Mouse (Mus musculus): ENCODE measurements at regions not wholly inside any gene's neighbourhood (a gene's known extent, or its start where the extent isn't known, plus 50 kb on each side); places are given as distances from the start of the nearest gene placed in this dataset.
"Not testable (repeated sequence)": the region's sequence is repeated elsewhere in the genome, so short reads cannot be mapped to it uniquely, and the experiment has no call there.

GRCm38 (mm10) chr12:20843661-20844320, 146.5 kb upstream of the Asap2 start:
- not testable (repeated sequence) for TF ChIP-seq RCOR1 (conservative IDR thresholded peaks at IDR 0.05; ENCODE audit: low read depth, low read length); USF1 (IDR thresholded peaks at IDR 0.05; ENCODE audit: low read depth, low read length); ETS1 (conservative IDR thresholded peaks at IDR 0.05; ENCODE audit: low read depth, low read length); ELF1 (IDR thresholded peaks at IDR 0.05; ENCODE audit: low read depth, low read length); SIN3A (IDR thresholded peaks at IDR 0.05; ENCODE audit: low read length)
